Mouse (Mus musculus) c-Kit-positive CD71-positive TER-119-positive erythroid progenitor cells, embryonic 14.5 days (primary cell): ENCODE measurements around the gene Trim71.

Source experiments
- DNase-seq: peaks from one replicate; pipeline ENCODE4 v3.0.0-alpha.2; 2013; ENCODE audit warnings: low spot score

The Trim71 gene

GRCm38 (mm10) chr9:114557086-114557485 is 7.1 kb downstream of the Trim71 start:
- no peak for DNase-seq

GRCm38 (mm10) chr9:114556276-114556855 is 7.8 kb downstream of the Trim71 start:
- no peak for DNase-seq

GRCm38 (mm10) chr9:114554355-114554979 is 9.7 kb downstream of the Trim71 start:
- no peak for DNase-seq

GRCm38 (mm10) chr9:114553828-114554227 is 10.3 kb downstream of the Trim71 start:
- no peak for DNase-seq

GRCm38 (mm10) chr9:114550033-114550432 is 14.1 kb downstream of the Trim71 start:
- DNase-seq = no peak

- no peak for DNase-seq
These were observed 15.1 kb downstream of the Trim71 start for GRCm38 (mm10) chr9:114549117-114549516.

- DNase-seq = no peak
These were observed 15.7 kb downstream of the Trim71 start for GRCm38 (mm10) chr9:114548496-114548895.

- no peak for DNase-seq
These were observed 16.5 kb downstream of the Trim71 start for GRCm38 (mm10) chr9:114547643-114548077.

GRCm38 (mm10) chr9:114546765-114547164 is 17.4 kb downstream of the Trim71 start:
- DNase-seq = no peak

GRCm38 (mm10) chr9:114544754-114545393 is 19.3 kb downstream of the Trim71 start:
- no peak for DNase-seq

- DNase-seq = no peak
These were observed 20.1 kb downstream of the Trim71 start for GRCm38 (mm10) chr9:114543882-114544753.

GRCm38 (mm10) chr9:114541279-114541741 is 22.9 kb downstream of the Trim71 start:
- DNase-seq = no peak

- no peak for DNase-seq
These were observed 25.1 kb downstream of the Trim71 start for GRCm38 (mm10) chr9:114538996-114539563.

GRCm38 (mm10) chr9:114536628-114537027 is 27.5 kb downstream of the Trim71 start:
- no peak for DNase-seq

GRCm38 (mm10) chr9:114534747-114535517 is 29.2 kb downstream of the Trim71 start:
- DNase-seq = no peak

- no peak for DNase-seq
These were observed 30.3 kb downstream of the Trim71 start for GRCm38 (mm10) chr9:114533848-114534247.

GRCm38 (mm10) chr9:114531276-114531675 is 32.9 kb downstream of the Trim71 start:
- no peak for DNase-seq

GRCm38 (mm10) chr9:114528680-114529048 is 35.5 kb downstream of the Trim71 start:
- no peak for DNase-seq

GRCm38 (mm10) chr9:114527992-114528679 is 36.0 kb downstream of the Trim71 start:
- DNase-seq = no peak

- no peak for DNase-seq
These were observed 37.1 kb downstream of the Trim71 start for GRCm38 (mm10) chr9:114527085-114527484.

- DNase-seq = no peak
These were observed 37.6 kb downstream of the Trim71 start for GRCm38 (mm10) chr9:114526581-114526980.
